Mouse (Mus musculus) kidney, adult 2 months (tissue): ENCODE measurements at regions not wholly inside any gene's neighbourhood (a gene's known extent, or its start where the extent isn't known, plus 50 kb on each side); places are given as distances from the start of the nearest gene placed in this dataset.

Experiments
- CTCF ChIP-seq: fragments of 200-500 bp; conservative IDR thresholded peaks from 2 replicates; pipeline ENCODE4 v1.5.1; 2011; ENCODE audit warnings: low read depth, mild to moderate bottlenecking, control low read depth, low read length, moderate library complexity, mixed read lengths; ENCODE audit not compliant: insufficient read depth, insufficient read length
- POLR2A ChIP-seq: fragments of 200-500 bp; IDR thresholded peaks from one replicate; pipeline ENCODE4 v1.6.1; 2011; ENCODE audit warnings: low read depth, low read length, control low read depth

- TF ChIP-seq CTCF (no peak), POLR2A (no peak)
Measured at GRCm38 (mm10) chr13:113495136-113495535, 123.2 kb downstream of the Snx18 start.
